Mouse (Mus musculus): ENCODE results near the gene Cep57.

GRCm38 (mm10) chr9:13826832-13827405 lies at the start of gene Cep57:
- TF ChIP-seq CTCF (IDR thresholded peaks at IDR 0.05; ENCODE audit: low read depth) = no peak
- TF ChIP-seq EP300 (IDR thresholded peaks at IDR 0.05; ENCODE audit: low read depth) = no peak

Measured in liver, postnatal 0 days (tissue).